Mouse (Mus musculus) T-helper 2 cell (primary cell): ENCODE measurements around the gene Fbxo41.

ENCODE experiments used
- in situ Hi-C: fragments of 300-600 bp; cut with MboI, MseI; formaldehyde crosslinking; loops from one replicate; pipeline ENCODE4 v1.15.1; 2025; ENCODE audit warnings: high pct_unique_total_duplicates

Fbxo41 gene

DNA sequence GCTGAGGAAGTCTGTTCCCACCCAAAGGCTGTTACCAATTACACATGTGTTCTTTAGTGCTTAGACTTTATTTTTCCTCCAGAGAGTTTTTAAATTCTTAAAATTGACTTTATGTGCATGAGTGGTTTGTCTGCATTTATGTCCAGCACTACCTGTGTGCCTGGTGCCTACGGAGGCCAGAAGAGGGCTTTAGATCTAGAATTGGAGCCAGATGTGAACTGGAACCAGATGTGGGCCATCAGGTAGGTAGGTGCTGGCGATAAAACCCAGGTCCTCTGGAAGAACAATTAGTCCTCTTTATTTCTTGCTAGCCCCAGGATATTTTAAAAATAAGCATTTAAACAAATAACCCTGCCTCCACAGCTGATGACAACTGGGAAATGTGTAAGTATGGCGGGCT lies 11.2 kb downstream of the Fbxo41 start:
- in situ Hi-C loops = no loop called here

DNA sequence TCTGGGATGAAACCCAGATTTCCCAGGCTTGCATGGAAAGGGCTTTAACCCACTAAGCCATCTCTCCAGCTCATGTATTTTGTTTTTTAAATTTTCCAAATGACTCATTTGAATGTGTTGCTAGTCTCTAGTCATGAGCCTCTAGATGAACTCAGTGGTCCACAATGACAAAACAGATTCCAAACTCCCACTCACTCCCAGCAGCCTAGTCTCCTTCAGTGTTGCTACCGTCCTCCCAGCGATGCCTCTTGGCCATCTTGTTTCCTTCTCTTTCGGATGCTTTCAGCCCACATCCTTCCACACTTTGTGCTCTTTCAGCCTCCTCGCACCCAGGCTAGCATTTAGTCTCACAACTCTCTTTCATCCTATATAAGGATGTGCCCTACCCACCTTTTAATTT lies 12.5 kb downstream of the Fbxo41 start:
- in situ Hi-C loops = no loop called here

DNA sequence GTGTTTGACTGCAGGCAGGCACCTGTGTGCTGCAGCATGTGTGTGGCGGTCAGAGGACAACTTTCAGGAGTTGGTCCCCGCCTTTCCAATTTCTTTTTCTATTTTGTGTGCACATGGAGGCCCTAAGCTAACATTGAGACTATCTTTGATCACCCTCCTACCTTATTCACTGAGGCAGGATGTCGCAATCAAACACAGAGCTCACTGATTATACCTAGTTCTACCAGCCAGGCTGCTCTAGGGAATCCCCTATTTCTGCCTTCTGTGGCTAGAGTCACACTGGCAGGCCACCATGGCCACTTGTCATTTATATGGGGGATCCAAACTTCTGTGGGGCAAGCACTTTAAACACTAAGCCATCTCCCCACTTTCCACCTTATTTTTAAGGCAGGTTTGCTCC lies 13.1 kb downstream of the Fbxo41 start:
- in situ Hi-C loops = loop anchor here (10.0 kb wide), 1 partner anchor 1245 kb away; no protein-coding TSS in a partner anchor

DNA sequence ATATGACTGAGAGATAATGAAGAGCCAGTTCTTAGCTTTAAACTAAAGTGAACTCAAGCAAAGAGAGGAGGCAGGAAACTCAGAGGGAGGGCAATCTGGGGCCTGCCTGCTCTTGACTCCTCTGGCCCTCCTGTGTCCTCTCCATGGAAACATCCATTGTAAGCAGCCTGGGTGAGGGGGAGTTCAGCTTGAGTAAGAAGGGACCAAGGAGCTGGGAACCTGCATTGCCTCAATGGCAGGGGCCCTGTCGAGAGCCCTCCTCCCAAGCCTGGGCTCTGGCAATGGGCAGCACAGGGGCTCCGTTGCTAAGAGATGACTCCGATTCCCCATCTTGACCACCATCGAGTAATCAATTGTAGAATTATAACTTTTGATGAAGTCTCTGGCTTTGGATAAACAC lies 14.3 kb downstream of the Fbxo41 start:
- in situ Hi-C loops = loop anchor here (10.0 kb wide), 1 partner anchor 1244 kb away; no protein-coding TSS in a partner anchor

- in situ Hi-C loops = loop anchor here (10.0 kb wide), 1 partner anchor 1241 kb away; no protein-coding TSS in a partner anchor
These were observed 17.1 kb downstream of the Fbxo41 start for GRCm38 (mm10) chr6:85485738-85486137.

GRCm38 (mm10) chr6:85483843-85484721 lies 18.7 kb downstream of the Fbxo41 start:
- in situ Hi-C loops = loop anchor here (10.0 kb wide), 1 partner anchor 1239 kb away; no protein-coding TSS in a partner anchor

GRCm38 (mm10) chr6:85480685-85481084 lies 22.1 kb downstream of the Fbxo41 start:
- in situ Hi-C loops = loop anchor here (10.0 kb wide), 1 partner anchor 1236 kb away; no protein-coding TSS in a partner anchor

- in situ Hi-C loops = loop anchor here (10.0 kb wide), 1 partner anchor 1235 kb away; no protein-coding TSS in a partner anchor
These were observed 22.8 kb downstream of the Fbxo41 start for GRCm38 (mm10) chr6:85479979-85480378.

DNA sequence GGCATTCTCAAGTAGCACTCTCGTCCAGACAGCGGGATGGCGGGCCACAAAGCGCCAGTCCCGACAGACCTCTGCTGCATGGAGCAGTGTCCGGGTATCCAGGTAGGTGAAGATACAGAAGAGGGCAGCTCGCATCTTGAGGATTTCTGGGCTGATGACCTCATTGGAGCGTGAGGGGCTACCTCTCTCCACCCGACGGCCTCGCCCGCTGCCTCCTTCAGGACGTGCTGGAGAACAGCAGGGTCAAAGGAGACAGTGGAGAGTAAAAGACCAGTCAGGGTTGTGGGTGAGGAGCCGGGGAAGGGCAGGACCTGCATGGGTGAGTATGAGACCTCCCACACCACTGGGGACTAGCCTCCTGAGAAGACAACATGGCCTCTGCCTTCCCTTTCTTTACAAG lies 24.4 kb downstream of the Fbxo41 start:
- in situ Hi-C loops = no loop called here

- in situ Hi-C loops = no loop called here
These were observed 25.4 kb downstream of the Fbxo41 start for GRCm38 (mm10) chr6:85477366-85477917.

GRCm38 (mm10) chr6:85475581-85475980 lies 27.2 kb downstream of the Fbxo41 start:
- in situ Hi-C loops = no loop called here

GRCm38 (mm10) chr6:85472542-85472941 lies 30.3 kb downstream of the Fbxo41 start:
- in situ Hi-C loops = no loop called here

- in situ Hi-C loops = no loop called here
These were observed 30.8 kb downstream of the Fbxo41 start for GRCm38 (mm10) chr6:85471962-85472361.

DNA sequence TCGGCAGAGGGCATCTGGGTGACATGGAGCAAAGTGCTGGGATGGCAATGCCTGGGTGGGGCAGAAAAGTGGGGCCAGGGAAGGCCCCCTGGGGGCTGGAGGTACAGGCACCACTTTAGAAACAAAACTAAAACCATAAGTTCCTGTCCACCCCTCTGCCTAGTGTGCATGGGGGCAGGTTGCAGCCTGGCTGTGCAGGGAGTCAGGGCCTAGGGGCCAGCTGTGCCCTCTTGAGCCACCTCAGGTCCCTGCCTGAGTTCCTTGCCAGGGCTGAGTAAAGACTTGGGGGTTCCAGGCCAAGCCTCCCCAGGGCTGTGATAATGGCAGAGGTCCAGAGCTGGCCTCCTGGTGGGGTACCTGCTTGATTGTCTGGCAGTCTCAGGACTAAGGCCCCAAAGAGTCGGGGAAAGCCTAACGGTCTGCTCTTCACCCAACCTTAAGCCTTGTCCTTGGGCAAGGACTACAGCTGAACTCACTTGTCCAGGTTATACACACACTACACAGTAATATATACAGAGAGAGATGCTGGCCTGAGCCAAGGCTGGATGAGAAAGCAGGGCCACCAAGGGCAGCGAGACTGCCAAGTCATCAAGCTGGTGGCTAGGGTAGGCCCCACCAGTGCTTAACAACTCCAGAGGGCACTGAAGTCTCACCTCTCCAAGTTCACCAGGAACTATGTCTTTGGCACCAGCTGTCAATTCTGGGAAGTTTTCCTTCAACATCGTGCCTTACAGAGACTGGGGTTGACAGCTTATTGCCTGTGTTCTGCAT lies 32.9 kb downstream of the Fbxo41 start:
- in situ Hi-C loops = no loop called here

- in situ Hi-C loops = no loop called here
These were observed 37.4 kb downstream of the Fbxo41 start for GRCm38 (mm10) chr6:85465381-85465780.

DNA sequence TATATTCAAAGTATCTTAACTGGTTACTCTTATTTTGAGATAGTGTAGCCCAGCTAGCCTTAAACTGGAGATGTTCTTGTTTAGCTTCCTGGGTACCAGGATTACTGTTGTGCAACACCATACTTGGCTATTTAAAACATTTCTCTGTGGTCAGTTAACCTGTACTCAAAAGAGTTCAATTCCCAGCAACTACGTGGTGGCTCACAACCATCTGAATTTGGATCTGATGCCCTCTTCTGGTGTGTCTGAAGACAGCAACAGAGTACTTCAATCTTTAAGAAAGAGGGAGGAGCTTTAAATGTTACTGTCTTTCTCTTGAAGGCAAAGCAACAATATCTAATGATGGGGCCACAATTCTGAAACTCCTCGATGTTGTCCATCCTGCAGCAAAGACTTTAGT lies 43.2 kb downstream of the Fbxo41 start:
- in situ Hi-C loops = no loop called here

- in situ Hi-C loops = no loop called here
These were observed 50.0 kb downstream of the Fbxo41 start for GRCm38 (mm10) chr6:85452816-85453215.

GRCm38 (mm10) chr6:85452411-85452665 lies 50.5 kb downstream of the Fbxo41 start:
- in situ Hi-C loops = no loop called here

- in situ Hi-C loops = no loop called here
These were observed 51.0 kb downstream of the Fbxo41 start, which contains the start of gene Pradc1 for GRCm38 (mm10) chr6:85451664-85452410. TSS of gene Pradc1 (minus strand) at chr6:85451970.

DNA sequence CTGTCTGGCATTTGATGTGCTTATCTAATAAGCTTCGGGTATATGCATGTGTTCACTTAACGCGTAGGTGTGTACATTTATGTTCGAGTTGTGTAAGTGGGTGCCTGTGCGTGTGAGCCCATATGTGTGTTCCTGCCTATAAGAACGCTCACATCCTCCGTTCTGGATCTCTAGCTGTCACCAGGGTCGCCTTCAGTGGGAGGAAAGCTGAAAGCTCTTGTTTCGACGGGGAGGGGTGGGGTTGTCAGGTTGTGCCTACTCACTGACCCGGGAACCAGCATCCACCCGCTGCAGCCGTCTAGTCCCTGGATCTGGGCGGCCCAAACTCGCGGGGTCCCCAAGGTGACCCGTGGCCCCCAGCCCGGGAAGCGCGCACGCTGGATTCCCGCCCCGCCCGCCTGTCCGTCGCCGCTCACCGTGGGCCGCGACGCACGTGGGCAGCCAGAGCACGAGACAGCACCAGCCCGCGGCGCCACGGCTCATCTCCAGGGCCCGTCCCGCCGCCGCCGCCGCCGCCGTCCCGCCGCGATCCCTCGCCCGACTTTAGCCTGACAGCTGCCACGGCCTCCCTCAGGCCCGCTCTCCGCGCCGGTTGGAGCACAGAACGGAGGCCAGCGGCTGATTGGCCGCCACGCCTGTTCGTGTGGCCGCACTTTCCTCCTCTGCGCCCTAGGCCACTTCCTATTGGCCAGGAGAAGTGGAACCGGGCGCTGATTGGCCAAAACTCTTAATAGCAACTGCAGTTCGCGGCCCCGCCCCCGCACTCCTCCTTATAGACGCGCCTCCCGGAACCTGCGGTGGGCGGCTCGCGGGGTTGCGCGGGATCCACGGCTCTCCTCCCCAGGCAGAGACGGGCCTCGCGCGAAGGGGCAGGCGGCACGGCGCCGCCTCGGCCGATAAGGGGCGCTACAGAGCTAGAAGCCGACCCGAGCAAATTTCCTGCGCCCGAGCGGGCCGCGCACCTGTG lies 51.8 kb downstream of the Fbxo41 start, which contains the start of gene Cct7:
Cct7 (plus strand) TSS at position 818 of the 967 bp plus-strand sequence.
- in situ Hi-C loops = no loop called here
